Mouse (Mus musculus) C2C12 (cell line): Measurements from ENCODE around the gene Cdc73. TPM values are rescaled to one million over a fixed set of nuclear protein-coding genes. Genes with fewer than 3 reads are reported as not detected.
"Not testable (repeated sequence)": the region's sequence is repeated elsewhere in the genome, so short reads cannot be mapped to it uniquely, and the experiment has no call there.

Source experiments
- H3K27me3 ChIP-seq: one replicate; pipeline ENCODE4 v1.6.1; 2011; ENCODE audit not compliant: control insufficient read depth, insufficient read depth, insufficient read length
- H3K36me3 ChIP-seq: one replicate; pipeline ENCODE4 v1.6.1; 2011; ENCODE audit not compliant: control insufficient read depth, insufficient read depth
- H3K4me3 ChIP-seq: one replicate; pipeline ENCODE4 v1.5.1; 2011; ENCODE audit warnings: mild to moderate bottlenecking, control low read depth; ENCODE audit not compliant: poor library complexity, insufficient read depth, severe bottlenecking
- H3K79me2 ChIP-seq: one replicate; pipeline ENCODE4 v1.6.1; 2011; ENCODE audit not compliant: control insufficient read depth, insufficient read depth
- H3K79me3 ChIP-seq: one replicate; pipeline ENCODE4 v1.6.1; 2011; ENCODE audit warnings: low read depth, control low read depth
- H3ac ChIP-seq: one replicate; pipeline ENCODE3; 2011; ENCODE audit warnings: low read depth; ENCODE audit not compliant: control insufficient read depth, insufficient read length
- CEBPB ChIP-seq: IDR thresholded peaks from one replicate; pipeline ENCODE4 v1.6.1; 2011; ENCODE audit warnings: low read depth, mild to moderate bottlenecking, control low read depth, moderate library complexity
- CTCF ChIP-seq: IDR thresholded peaks from one replicate; pipeline ENCODE4 v1.5.1; 2011; ENCODE audit not compliant: control insufficient read depth, insufficient read depth, insufficient read length
- FOSL1 ChIP-seq: IDR thresholded peaks from one replicate; pipeline ENCODE4 v1.8.0; 2011; ENCODE audit warnings: mild to moderate bottlenecking, low read length; ENCODE audit not compliant: poor library complexity, insufficient read depth, severe bottlenecking
- MAX ChIP-seq: IDR thresholded peaks from one replicate; pipeline ENCODE4 v1.6.1; 2011; ENCODE audit warnings: mild to moderate bottlenecking, control low read depth
- MYOD1 ChIP-seq: IDR thresholded peaks from one replicate; pipeline ENCODE4 v1.6.1; 2011; ENCODE audit warnings: low read depth; ENCODE audit not compliant: control insufficient read depth, insufficient read length
- MYOG ChIP-seq: IDR thresholded peaks from one replicate; pipeline ENCODE4 v1.6.1; 2011; ENCODE audit not compliant: control insufficient read depth, insufficient read length; ENCODE audit errors: extremely low read depth
- USF1 ChIP-seq: IDR thresholded peaks from one replicate; pipeline ENCODE4 v1.6.1; 2011; ENCODE audit warnings: low read depth, mild to moderate bottlenecking, control low read depth, moderate library complexity
- polyA plus RNA-seq: library from polyadenylated mRNA; unstranded; fragments of >200 nt; fragmentation: generic; extraction: Trizol; gene quantifications from one replicate; pipeline ENCODE4 v1.2.1, GENCODE M21; 2012; ENCODE audit warnings: missing spikeins

Cdc73 gene
- polyA plus RNA-seq, 1 experiment, result 17.4 TPM

DNA sequence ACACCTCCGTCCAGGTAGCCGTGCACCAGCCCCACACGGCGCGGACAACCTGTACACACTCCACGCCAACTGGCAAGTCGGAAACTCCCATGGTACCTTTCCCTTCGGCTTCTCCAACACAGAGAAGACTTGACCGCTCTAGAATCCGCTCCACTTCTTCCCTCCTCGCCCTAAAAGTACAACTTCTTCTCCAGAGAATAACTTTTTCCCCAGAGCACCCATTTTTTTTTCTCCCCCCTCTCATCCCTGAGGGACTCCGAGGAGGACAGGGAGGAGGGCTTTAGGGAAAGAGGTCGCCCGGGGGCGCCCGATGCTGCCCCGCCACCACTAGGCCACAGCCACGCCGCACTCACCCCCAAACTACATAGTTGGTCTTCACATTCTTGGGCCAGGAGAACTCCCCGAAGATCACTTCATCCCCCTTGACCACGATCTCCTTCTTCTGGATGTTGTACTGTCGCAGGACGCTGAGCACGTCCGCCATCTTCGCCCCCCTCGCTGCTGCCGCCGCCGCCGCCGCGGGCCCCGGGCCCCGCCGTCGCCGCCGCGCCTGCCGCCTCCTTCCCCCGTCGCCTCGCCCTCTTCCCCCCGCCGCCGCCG, 452 bp downstream of the Cdc73 start:
- peak overlapping the region; percentile 90 for H3ac ChIP-seq
- peaks cover 46% of the 10 kb centered on the region for H3K79me3 ChIP-seq
- H3K27me3 ChIP-seq, result no peaks in the 10 kb centered on the region
- peaks cover 13% of the 10 kb centered on the region for H3K36me3 ChIP-seq
- H3K79me2 ChIP-seq, result peaks cover 52% of the 10 kb centered on the region
- TF ChIP-seq MAX (no peak), USF1 (no peak), CEBPB (no peak), MYOG (no peak), CTCF (no peak), MYOD1 (no peak), FOSL1 (no peak)
- peak overlapping the region; percentile 85 for H3K4me3 ChIP-seq

DNA sequence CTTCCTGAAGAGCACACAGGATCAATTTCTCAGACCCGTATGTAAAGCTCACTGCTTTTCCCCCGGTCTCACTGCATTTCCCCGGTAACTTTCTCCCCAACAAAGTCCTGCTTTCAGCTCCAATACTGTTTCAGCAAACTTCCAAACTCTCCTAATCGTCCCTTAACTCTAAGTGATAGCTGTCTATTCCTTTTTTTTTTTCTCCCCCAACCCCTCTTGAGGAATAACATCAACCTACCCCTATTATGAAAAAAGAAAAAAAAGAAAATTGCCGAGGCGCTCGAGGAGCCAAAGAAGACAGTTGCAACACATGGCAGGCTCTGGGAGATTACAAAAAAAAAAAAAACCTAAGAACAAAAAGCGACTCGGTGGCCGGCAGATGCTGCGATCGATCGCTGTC, 957 bp downstream of the Cdc73 start:
- TF ChIP-seq CTCF (no peak), CEBPB (no peak), FOSL1 (no peak), MYOD1 (no peak), USF1 (no peak), MYOG (no peak), MAX (no peak)
- Histone ChIP-seq H3K4me3 (peak overlapping the region; percentile 85), H3ac (peak overlapping the region; percentile 59), H3K27me3 (no peaks in the 10 kb centered on the region), H3K79me2 (peaks cover 58% of the 10 kb centered on the region), H3K79me3 (peaks cover 50% of the 10 kb centered on the region), H3K36me3 (peaks cover 18% of the 10 kb centered on the region)

DNA sequence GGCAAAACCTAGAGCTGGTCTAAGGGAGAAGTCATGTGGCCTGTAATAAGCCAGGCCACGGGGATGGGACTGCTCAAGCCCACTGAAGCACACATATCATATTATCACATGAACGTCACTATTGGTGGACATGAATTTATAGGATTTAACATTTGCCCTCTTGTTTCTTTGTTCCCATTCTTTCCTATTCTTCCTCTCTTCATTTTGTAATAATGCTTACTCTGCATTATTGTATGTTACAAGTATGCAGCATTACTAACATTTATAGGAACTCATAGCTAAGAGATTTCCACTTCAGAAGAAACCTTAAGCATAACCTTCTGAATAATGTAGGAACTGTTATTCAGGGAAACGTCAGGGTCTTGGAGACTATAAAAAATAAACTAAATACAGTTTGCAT, 17.8 kb downstream of the Cdc73 start:
- Histone ChIP-seq H3K79me3 (no peaks in the 10 kb centered on the region), H3K36me3 (peaks cover 73% of the 10 kb centered on the region), H3K27me3 (no peaks in the 10 kb centered on the region), H3K4me3 (no peak overlapping the region), H3K79me2 (no peaks in the 10 kb centered on the region), H3ac (no peak overlapping the region)
- TF ChIP-seq MYOG (no peak), USF1 (no peak), MYOD1 (no peak), CEBPB (no peak), FOSL1 (no peak), MAX (no peak), CTCF (no peak)

DNA sequence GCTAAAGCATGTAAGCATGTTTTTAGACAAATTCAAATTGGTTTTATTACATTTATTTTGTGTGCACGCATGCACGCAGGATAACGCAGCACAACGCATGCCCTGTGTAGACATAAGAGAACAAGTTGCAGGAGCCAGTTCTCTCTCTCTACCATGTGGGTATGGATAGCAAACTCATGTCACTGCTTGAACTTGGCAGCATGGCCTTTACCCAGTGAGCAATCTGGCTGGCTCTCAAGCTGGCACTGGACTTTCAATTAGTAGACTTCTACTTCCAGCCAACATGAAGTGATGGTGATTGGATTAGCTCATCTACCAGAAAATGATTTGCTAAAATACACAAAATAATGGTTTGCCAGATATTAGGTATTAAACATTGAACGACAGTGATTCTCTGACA, 21.6 kb downstream of the Cdc73 start:
- TF ChIP-seq MYOD1 (no peak), CTCF (no peak), USF1 (no peak), MYOG (no peak), CEBPB (no peak), MAX (no peak), FOSL1 (no peak)
- no peak overlapping the region for H3ac ChIP-seq
- H3K79me3 ChIP-seq, result peaks cover 1% of the 10 kb centered on the region
- H3K36me3 ChIP-seq, result peaks cover 62% of the 10 kb centered on the region
- H3K4me3 ChIP-seq, result no peak overlapping the region
- no peaks in the 10 kb centered on the region for H3K79me2 ChIP-seq
- no peaks in the 10 kb centered on the region for H3K27me3 ChIP-seq

DNA sequence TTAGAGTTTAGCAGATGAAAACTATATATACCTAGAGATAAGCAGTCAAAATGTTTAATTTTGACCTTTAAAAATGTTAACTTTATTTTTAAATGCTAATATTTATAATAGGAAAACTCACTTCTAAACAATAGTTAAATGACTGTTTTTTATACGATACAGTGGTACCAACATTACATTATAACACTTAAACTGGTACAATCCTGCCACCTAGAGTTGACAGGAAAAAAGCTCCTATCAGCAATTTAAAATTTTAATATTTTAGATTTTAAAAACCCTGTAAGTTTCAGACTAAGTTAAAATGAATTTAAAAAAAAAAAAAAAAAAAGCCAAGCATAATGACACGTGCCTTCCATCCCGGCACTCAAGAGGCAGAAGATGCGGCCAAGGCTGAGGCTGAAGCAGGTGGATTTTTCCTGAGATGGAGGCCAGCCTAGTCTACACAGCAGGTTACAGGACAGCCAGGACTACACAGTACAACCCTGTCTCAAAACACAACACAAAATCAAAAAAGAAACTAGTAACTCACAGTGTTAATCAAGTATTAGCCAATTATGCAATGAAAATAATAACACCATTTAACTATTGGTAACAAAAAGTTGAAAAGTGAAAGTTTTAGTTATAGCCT, 26.8 kb downstream of the Cdc73 start:
- no peak overlapping the region for H3ac ChIP-seq
- H3K79me3 ChIP-seq, result peaks cover 1% of the 10 kb centered on the region
- no peaks in the 10 kb centered on the region for H3K79me2 ChIP-seq
- no peak overlapping the region for H3K4me3 ChIP-seq
- peaks cover 68% of the 10 kb centered on the region for H3K36me3 ChIP-seq
- TF ChIP-seq CEBPB, result no peak
- TF ChIP-seq CTCF, result no peak
- TF ChIP-seq USF1, result no peak
- no peak for TF ChIP-seq MAX
- TF ChIP-seq FOSL1, result no peak
- no peak for TF ChIP-seq MYOD1
- TF ChIP-seq MYOG, result no peak
- H3K27me3 ChIP-seq, result no peaks in the 10 kb centered on the region

DNA sequence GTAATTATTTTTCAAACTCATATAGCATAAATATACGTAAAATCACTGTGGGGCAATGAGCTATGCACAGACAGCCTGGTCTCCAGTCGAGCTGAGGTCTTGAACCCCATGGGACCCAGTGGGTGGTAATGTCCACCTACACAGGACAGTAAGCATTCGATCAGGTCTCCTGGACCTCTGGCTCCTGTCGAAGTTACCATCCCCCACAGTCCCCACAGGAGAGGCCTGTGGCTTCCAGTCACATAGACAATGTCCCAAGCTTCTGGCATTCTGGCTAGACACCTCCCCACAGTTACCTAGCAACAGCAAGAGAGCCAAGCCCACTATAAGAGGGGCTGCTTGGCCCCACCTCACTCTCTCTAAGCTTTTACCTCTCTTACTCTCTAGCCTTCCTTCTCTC, 37.9 kb downstream of the Cdc73 start:
- H3K27me3 ChIP-seq, H3K4me3 ChIP-seq, H3ac ChIP-seq: not testable (repeated sequence)
- peaks cover 47% of the 10 kb centered on the region for H3K36me3 ChIP-seq
- peaks cover 15% of the 10 kb centered on the region for H3K79me2 ChIP-seq
- H3K79me3 ChIP-seq, result peaks cover 12% of the 10 kb centered on the region
